Mouse (Mus musculus) CH12F3 (cell line): ENCODE results near the gene Mup15.
"Not testable (repeated sequence)": the region's sequence is repeated elsewhere in the genome, so short reads cannot be mapped to it uniquely, and the experiment has no call there.

Source experiments
- in situ Hi-C: fragments of 300-500 bp; cut with MboI; formaldehyde crosslinking; loops from 2 replicates; pipeline ENCODE4 v1.14.3; 2020; ENCODE audit warnings: low sequenced_read_pairs

Gene Mup15

GRCm38 (mm10) chr4:61439643-61440042, at the start of gene Mup15:
Gene Mup15, minus strand, starts transcription at chr4:61439743.
- in situ Hi-C loops: not testable (repeated sequence)
